Mouse (Mus musculus) lung, postnatal 36 days (tissue): Measurements from ENCODE around the gene Bcap31.
"Not testable (repeated sequence)": the region's sequence is repeated elsewhere in the genome, so short reads cannot be mapped to it uniquely, and the experiment has no call there.

Experiments used
- DNase-seq: peaks from one replicate; pipeline ENCODE4 v3.0.0; 2022; ENCODE audit warnings: mixed read lengths

The Bcap31 gene

DNA sequence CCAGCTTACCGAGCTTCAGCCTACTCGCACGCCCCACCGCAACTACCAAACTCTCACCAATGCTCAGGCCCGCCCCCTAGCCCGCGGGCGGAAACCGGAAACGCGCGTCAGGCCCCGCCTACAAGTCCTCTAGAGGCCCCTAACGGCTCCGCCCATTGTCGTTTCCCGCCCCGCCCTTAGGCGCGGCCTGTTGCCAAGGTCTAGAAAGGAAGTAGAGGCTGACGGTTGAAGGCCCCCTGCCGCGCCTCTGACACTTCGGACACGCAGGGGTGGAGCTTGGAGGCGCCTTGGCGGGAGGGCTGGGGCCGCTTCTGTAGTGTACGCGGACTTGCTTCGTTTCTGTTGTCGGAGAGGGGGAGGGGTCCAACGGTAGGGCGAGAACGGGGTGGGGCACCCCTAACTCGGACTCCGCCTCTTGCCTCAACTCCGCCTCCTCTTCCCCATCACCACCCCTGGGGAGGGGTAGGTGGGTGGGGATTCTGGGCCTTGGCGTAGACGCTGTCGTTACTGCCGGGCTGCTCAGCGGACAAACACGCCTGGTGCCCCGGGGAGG is at the start of gene Bcap31, which contains the start of gene Abcd1:
Gene Bcap31 (minus strand): TSS at position 67 of the 553 bp plus-strand sequence.
Gene Abcd1 (plus strand): TSS at position 489 of the 553 bp plus-strand sequence.
- DNase-seq: peak; percentile 98

DNA sequence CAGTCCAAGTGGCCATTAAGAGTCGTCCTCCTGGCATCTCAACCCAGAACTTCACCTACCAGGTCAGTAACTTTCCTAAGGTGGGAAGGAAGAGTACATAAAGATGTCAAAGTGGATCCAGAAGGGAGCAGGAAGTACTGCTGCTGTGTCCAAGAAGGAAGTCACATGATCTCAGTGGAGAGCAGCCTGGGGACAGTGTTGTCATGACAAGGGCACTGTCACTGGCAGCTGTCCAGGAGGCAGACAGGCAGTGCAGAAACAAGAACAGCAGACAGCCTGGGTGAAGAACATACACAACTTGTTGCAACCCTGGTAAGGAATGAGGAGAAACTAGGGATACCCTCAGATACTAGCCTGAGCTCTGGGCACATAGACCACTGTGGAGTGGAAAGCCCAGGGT is 49.3 kb upstream of the Bcap31 start:
- DNase-seq: peak; percentile 83

DNA sequence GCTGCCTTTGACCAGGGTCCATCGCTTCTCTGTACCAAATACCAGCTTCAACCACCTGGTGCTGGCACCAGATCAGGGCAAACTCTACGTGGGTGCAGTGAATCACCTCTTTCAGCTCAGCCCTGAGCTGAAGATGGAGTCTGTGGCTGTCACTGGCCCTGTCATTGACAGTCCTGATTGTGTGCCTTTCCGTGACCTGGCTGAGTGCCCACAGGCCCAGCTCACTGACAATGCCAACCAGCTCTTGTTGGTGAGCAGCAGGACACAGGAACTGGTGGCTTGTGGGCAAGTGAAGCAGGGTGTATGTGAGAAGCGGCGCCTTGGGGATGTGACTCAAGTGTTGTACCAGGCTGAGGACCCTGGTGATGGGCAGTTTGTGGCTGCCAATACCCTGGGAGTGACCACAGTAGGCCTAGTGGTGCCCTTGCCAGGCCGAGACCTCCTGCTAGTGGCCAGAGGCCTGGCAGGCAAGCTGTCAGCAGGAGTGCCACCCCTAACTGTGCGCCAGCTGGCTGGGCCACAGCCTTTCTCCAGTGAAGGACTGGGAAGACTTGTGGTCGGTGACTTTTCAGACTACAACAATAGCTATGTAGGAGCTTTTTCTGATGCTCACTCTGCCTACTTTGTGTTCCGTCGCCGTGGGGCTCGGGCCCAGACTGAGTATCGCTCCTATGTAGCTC is 42.8 kb upstream of the Bcap31 start:
- DNase-seq: no peak

DNA sequence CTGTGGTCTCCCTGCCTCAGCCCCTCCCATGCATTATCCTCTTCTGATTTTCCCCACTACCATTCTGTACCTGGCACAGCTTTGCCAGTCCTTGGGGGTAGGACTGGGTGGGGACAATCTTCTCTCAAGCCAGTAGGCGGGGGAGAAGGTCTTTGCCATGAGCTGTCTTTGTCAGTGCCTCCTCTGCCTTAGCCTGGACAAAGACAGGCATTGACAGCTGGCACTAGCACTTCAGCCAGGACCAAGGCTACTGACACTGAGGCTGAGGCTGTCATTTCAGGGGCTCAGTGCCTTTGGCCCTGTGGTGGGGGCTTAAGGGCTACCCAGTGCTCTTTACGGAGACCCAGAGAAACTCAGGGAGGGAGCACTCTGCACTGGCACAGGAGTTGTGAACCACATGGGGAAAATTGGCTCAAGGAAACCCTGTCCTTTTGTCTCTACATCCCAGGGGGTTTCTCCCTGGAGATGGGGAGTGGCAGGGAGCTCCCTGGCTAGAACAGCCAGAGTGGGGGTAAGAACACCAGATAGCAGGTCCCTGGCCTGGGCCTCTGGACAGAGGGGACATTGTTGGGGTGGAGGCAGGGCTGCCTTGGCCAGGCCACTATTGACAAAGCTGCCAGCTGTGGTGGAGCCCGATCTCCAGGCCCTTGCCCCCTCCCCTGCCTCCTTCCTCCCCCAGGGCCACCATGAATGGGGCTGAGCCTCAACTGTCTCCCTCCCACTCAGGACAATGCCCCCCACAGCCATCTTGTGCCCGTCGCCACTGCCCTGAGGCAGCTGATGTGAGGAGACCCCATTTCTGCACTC is 40.6 kb upstream of the Bcap31 start, which contains the start of gene Plxnb3:
Gene Plxnb3 (plus strand): TSS at position 757 of the 807 bp plus-strand sequence.
- DNase-seq: no peak

DNA sequence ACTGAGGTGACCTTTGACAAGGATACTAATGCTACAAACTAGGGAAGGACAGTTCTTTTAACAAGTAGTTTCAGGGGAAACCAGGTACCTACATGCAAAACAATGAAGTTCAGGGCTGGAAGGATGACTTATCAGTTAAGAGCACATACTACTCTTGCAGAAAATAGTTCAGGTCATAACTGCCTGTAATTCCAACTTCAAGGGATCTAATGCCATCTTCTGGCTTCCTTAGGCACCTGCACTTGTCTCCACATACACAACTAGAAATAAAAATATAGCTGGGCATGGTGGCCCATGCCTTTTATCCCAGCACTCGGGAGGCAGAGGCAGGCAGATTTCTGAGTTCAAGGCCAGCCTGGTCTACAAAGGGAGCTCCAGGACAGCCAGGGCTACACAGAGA is 33.0 kb upstream of the Bcap31 start:
- DNase-seq: peak; percentile 24

DNA sequence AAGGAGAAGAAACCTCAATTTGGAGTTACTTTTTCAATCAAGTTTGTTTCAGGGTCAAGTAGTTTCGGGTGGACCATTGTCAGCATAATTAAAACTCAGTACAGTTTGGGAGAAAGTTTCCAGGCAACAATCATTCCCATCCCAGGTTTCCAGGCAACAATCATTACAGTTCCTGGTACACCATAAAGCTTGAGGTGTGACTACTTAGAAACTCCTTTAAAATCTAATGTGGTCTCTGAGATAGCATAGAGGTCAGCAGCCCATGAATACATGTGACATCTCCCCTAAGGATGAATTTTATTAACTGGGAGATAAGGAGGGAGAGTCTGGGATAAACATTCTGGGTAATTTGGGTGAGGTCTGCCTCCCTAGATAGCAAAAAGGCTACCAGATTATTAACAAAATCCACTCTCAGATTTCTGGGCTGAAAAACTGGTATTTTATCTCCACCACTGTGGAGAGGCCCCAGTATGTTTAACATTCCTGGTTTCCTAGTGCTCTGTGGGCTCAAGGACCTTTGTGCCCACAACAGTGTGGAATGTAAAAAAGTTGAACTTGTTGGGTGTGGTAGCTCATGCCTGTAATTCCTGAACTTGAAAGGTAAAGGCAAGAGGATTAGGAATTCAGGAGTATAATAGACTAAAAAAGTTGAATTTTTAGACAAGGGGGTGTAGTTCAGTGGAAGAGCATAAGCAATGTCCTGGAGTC is 29.0 kb upstream of the Bcap31 start:
- no peak for DNase-seq

DNA sequence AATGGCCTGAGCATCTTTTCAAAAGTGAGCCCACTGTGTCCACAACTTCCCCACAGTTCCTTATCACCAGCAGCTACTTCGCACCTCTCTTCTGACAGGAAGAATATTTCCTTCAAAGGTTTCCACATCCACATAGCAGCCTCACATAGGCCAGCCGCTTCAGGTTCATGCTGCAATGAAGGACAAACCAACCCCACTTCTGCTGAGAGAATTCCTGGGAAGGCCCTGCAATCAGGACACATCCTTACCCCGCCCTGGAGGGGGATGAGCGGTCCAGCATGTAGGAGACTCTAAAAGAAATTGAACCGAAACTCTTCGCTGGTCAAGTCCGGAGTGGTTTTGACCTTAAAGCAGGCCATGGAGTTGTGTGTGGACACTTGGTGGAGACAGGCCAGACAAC is 23.9 kb upstream of the Bcap31 start:
- DNase-seq: not testable (repeated sequence)

DNA sequence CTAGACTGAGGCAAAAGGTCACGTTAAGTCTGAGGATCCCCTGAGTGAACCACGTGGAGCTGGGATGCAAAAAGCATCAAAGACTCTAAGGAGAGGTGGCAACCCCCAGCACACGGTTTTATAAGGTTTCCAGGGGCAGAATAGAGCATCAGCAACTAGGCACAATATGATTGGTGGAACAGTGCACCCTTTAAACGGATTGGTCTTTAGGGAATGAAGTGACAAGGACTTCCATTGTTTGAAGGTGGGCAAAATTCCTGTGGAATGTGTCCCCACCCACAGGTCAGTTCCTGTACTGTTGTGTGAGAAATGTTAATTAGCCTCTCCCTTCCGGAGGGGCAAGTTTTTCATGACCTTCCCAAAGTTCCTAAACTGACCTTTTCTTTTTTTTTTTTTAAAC is 23.2 kb upstream of the Bcap31 start:
- no peak for DNase-seq

DNA sequence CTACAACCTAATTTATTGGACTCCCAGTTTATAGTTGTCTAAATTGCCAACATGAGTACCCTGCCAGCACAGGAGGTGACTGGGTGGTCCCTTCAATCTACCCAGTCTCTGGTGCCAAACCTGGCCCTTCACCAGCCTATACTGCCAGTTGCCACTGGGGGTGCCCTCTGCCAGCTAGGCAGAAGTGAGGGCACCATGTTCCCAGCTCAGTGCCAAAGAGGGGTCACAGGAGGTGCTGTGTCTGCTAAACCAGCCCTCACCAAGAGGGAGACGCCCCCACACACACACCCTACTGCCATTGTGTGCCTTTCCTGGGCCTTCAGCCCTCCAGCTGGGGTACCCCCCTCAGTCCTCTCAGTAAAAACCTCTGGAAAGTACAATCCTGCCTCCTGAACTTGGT is 22.2 kb upstream of the Bcap31 start:
- DNase-seq: no peak

DNA sequence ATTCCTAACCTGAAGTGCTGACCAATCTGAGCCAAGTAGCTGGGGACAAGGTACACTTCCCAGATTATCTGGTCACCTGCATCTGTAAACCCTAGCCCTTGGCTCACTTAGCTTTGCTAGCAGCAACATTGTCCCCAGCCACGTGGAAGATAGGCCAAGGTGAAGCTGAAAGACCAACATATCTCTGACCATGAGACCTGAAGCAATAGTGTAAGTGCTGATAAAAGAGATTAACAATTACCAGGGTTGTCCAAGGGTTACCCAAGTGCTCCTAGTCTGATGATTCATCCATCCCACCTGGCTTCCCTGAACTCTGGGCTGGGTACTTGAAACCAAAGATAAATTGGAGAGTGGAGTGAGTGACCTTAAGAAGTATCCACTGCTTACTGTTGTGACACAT is 14.9 kb upstream of the Bcap31 start:
- no peak for DNase-seq

DNA sequence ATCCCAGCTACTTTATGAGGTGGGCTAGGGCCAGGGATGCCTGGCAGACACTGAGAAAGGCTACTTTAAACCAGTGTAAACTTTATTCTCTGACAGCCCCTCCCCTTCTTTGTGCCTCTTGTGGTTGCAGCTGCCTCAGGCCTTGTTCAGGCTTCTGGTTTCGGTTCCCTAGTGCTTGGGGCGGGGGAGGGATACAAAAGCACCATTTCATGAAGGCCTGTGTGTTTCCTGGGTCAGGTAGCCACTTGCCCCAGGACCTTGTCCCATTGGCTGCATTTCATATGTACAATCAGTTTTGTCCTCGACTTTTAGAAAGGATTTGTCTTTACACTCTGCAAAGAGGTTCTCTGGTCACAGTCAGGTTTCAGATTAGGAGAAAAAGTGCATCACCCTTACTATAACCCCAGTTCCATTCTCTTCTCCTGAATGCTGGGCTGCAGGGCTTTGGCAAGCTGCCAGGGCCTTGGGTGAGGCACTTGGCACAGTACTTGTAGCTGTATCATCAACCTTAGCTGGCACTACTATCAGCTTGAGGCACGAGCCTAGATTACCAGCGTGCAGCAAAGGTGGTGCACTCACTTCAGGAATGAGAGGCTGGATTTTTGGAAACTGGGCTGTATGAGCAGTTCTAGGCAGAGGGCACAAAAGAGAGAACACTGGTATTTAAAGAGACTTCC is 2.8 kb upstream of the Bcap31 start:
- DNase-seq: peak; percentile 67

DNA sequence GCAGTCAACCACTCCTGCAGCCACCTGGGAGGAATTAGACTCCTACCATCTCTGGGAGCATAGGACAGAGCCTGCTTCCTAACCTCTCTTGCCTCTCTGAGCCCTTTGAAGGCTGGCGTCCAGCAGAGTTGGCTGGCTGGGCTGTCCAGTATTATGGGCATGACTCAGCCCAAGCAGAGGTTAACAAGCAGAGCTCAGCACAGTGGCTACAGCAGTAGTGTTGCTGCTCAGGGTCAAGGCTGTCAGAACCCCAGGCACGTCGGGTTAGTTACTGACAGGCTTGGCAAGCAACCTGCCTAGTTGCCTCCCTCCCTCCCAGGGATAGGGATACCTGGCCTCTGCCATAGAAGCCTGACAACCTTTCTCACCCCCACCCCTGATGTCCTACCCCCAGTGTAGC is 2.3 kb upstream of the Bcap31 start:
- DNase-seq: peak; percentile 22

DNA sequence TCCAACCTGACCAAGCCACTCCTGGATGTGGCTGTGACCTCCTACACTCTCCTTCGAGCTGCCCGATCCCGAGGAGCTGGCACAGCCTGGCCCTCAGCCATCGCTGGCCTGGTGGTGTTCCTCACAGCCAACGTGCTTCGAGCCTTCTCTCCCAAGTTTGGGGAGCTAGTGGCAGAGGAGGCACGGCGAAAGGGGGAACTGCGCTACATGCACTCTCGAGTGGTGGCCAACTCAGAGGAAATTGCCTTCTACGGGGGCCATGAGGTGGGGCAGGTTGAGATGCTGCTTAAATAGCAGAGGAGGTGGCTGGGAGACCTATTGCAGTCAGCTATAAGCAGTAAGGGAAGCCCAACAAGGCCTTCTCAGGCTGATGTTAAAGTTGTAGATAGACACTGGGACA is 1.7 kb upstream of the Bcap31 start:
- peak; percentile 30 for DNase-seq

DNA sequence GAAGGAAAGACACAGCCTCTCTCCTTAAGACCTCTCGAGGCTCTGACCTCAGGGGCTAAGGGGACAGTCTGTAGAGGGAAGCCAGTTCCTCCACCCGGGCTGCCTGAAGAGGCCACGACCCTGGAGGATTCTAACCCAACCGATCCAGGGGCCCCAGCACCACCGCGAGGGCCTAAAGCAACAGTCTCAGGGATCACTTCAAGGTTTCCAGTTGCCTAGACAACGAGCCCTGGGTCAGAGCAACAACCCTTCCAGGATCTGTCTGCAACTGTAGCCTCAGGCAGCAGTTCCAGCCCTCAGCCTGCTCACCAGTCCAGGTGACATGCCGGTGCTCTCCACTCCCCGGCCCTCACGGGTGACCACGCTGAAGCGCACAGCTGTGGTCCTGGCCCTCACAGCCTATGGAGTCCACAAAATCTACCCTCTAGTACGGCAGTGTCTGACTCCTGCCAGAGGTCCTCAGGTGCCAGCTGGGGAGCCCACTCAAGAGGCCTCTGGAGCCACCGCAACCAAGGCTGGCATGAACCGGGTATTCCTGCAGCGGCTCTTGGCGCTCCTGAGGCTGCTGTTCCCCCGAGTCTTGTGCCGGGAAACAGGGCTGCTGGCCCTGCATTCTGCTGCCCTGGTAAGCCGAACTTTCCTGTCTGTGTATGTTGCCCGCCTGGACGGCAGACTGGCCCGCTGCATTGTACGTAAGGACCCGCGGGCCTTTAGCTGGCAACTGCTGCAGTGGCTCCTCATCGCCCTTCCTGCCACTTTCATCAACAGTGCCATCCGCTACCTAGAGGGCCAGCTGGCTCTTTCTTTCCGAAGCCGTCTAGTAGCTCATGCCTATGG is 952 bp upstream of the Bcap31 start:
- DNase-seq: peak; percentile 14

DNA sequence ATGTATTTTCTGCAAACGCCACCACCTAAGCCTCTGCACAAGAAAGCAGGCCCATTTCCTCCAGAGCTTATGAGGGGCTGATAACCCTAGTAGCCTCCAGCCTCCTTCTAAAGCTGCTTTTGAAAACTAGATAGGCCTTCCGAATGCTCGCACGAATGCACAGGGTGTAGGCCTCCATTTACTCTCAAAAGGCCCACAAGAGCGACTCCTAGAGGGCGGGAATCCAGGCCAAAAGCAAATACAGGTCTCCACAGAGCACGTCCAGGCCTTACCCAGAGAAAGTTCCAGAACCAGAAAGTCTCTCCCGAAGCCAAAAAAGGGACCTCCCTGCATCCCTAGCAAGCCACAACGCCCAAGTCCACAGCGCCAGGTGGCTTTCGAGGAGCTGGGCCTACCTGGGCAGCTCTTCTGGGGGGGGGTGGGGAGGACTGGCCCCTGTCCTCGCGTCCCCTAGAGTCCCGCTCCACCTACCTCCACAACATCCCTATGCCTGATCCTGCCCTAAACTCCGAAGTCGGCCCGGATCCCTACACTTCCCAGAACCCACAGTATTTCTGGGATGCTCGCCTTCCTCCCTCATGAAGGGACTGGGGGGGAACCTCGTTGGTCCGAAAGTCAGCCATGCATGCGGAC is 383 bp downstream of the Bcap31 start:
- peak; percentile 72 for DNase-seq

DNA sequence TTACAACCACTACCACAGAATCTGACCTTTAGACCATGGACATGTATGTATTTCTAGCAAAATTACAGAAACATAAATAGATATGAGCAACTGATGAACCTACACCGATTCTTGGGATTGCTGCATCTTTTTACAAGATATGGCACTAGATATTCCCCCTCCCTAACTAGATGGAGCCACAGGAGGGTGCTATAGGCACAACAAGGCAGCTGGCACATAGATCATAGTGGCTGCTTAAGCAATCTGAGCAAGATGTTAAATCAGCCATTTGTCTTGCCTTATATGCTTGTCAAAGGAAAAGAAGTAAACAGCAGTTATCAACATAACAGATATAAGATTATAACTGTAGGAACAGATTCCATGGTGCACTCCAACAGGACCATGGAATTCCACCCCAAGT is 15.5 kb downstream of the Bcap31 start:
- no peak for DNase-seq

DNA sequence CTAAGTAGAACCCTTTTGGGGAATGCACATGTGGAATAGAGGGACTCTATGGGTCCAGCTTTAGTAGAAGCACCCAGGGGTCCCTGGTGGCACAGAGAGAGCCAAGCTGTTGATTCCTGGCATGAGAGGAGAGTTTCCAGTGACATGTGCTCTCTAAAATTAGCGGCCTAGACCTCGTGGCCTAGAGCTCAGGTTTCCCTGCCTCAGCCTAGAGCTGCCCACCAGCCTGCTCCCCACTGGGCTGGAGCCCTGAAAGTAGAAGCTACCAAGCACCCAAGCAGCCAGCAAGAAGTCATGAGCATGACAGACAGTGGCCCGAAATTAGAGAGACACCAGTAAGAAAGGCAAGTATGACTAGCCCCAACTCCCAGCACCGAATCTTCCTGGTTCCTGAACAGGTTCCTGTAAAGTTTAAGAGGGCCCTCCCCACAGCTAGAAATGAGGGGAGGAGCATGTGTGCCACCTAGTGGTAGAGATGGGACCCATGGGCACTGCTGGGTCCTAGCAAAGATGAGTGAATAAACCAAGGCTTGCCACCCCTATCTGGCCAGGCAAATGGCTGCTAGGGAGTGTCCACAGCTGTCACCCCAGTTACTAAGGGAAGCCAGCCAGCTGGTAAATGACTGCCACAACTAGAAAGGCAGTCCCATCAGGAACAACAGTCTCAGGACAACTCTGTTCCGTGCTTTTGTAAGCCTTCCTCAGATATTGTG is 24.9 kb downstream of the Bcap31 start:
- peak; percentile 82 for DNase-seq

DNA sequence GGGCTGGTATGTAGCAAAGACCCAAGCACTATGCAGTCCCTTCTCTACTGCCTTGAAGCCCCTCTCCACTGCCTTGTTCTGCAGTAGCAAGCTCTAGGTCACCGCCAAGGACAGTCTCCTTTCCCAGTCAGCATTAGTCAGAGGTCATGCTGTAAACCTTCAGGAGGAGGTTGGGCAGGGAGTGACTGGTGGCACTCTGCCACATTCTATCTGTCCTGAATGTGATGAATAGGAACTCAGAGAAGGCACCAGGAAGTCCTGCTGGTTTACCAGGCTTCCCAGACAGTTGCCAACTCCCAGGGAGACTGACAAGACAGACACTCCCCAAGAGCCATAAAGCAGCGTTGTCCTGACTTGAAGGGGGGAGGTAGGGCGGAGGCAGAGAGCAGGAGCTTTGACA is 30.3 kb downstream of the Bcap31 start:
- peak; percentile 36 for DNase-seq

DNA sequence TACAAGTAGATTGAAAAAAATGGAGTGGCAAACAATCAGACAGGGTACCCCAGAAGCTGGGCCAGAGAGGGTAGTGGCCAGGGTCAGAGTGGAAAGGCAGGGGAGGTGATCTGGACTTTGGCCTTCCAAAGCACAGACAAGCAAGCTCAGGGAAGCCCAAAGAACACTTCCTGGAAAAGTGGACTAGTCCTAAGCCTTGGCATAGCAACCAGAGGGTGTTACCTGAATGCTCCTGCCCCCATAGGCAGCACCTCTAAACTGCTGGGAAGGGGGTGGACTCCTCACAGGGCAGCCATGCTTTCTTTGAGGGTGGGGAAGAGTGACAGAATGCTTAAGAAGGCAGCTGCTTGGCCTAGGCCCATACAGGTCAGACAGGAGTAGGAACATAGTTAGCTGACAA is 31.0 kb downstream of the Bcap31 start:
- DNase-seq: no peak

DNA sequence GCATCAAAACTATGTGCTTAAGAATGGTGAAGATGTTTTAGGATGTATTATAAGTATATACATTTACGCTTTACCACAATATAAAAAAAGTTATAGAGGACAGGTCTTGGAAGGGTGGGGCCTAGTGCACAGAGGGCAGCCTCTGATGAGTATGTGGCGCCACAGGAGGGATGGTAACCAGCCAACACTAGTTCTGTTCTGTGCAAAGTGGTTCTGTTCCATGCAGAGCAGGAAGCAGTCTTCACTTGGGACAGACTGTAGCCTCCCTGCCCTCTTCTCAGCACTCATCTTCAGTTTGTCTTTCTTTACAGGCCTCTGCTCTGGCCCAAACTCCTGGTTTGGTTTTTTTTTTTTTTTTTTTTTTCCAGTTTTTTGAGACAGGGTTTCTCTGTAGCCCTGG is 31.8 kb downstream of the Bcap31 start:
- DNase-seq: no peak

DNA sequence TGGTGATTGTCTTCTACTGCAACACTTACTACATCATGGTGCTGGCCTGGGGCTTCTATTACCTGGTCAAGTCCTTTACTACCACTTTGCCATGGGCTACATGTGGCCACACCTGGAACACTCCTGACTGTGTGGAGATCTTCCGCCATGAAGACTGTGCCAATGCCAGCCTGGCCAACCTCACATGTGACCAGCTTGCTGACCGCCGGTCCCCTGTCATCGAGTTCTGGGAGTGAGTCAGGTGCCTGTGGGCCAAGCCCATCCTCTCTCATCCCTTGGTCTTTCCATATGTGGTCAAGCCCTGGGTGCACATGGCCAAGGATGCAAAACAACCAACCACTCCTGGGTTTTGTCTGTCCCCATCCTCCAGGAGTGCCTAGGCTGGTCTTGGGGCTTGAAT is 39.3 kb downstream of the Bcap31 start:
- DNase-seq: no peak
